Mouse (Mus musculus) heart, adult 11 months (tissue): ENCODE data around the gene Uqcc3.
"Not testable (repeated sequence)": the region's sequence is repeated elsewhere in the genome, so short reads cannot be mapped to it uniquely, and the experiment has no call there.

Source experiments
- DNase-seq: peaks from one replicate; pipeline ENCODE4 v3.0.0; 2022

The Uqcc3 gene

GRCm38 (mm10) chr19:8880311-8881033 lies at the start of gene Uqcc3:
Uqcc3 (minus strand) TSS chr19:8880923.
- DNase-seq = peak; percentile 99

GRCm38 (mm10) chr19:8930117-8930516 lies 49.4 kb upstream of the Uqcc3 start:
- DNase-seq = no peak

- peak; percentile 99 for DNase-seq
Observed at GRCm38 (mm10) chr19:8929224-8930088, 48.7 kb upstream of the Uqcc3 start, which contains the start of the genes Rom1 and Eml3. Rom1 (minus strand) TSS chr19:8929356. Eml3 (plus strand) TSS chr19:8929552.

- DNase-seq = no peak
Observed at GRCm38 (mm10) chr19:8928689-8929223, 48.0 kb upstream of the Uqcc3 start.

- DNase-seq = peak; percentile 91
Observed at GRCm38 (mm10) chr19:8927891-8928525, 47.3 kb upstream of the Uqcc3 start.

GRCm38 (mm10) chr19:8926766-8927165 lies 46.0 kb upstream of the Uqcc3 start:
- peak; percentile 90 for DNase-seq

GRCm38 (mm10) chr19:8921741-8922140 lies 41.0 kb upstream of the Uqcc3 start:
- DNase-seq = peak; percentile 92

GRCm38 (mm10) chr19:8920836-8921291 lies 40.1 kb upstream of the Uqcc3 start:
- DNase-seq = no peak

- peak; percentile 100 for DNase-seq
Observed at GRCm38 (mm10) chr19:8920073-8920736, 39.5 kb upstream of the Uqcc3 start, which contains the start of gene B3gat3. B3gat3 (plus strand) TSS chr19:8920374.

GRCm38 (mm10) chr19:8919684-8920072 lies 39.0 kb upstream of the Uqcc3 start:
- DNase-seq = peak; percentile 88

- DNase-seq = no peak
Observed at GRCm38 (mm10) chr19:8919000-8919399, 38.3 kb upstream of the Uqcc3 start.

GRCm38 (mm10) chr19:8914212-8914611 lies 33.5 kb upstream of the Uqcc3 start:
- peak; percentile 77 for DNase-seq

- no peak for DNase-seq
Observed at GRCm38 (mm10) chr19:8911810-8912209, 31.1 kb upstream of the Uqcc3 start.

- DNase-seq = peak; percentile 86
Observed at GRCm38 (mm10) chr19:8908531-8908930, 27.8 kb upstream of the Uqcc3 start.

- DNase-seq = no peak
Observed at GRCm38 (mm10) chr19:8903412-8903811, 22.7 kb upstream of the Uqcc3 start.

- no peak for DNase-seq
Observed at GRCm38 (mm10) chr19:8899079-8899478, 18.4 kb upstream of the Uqcc3 start.

- no peak for DNase-seq
Observed at GRCm38 (mm10) chr19:8898576-8898975, 17.9 kb upstream of the Uqcc3 start.

- peak; percentile 100 for DNase-seq
Observed at GRCm38 (mm10) chr19:8897865-8898495, 17.3 kb upstream of the Uqcc3 start, which contains the start of gene Ganab. Ganab (plus strand) TSS chr19:8898071.

GRCm38 (mm10) chr19:8897211-8897864 lies 16.6 kb upstream of the Uqcc3 start:
- not testable (repeated sequence) for DNase-seq

GRCm38 (mm10) chr19:8896231-8896630 lies 15.5 kb upstream of the Uqcc3 start:
- peak; percentile 89 for DNase-seq

- DNase-seq = peak; percentile 88
Observed at GRCm38 (mm10) chr19:8895397-8895960, 14.8 kb upstream of the Uqcc3 start.
